Mouse (Mus musculus): Measurements from ENCODE around the gene Rtf2.

The Rtf2 gene

GRCm38 (mm10) chr2:172437371-172437952 lies 2.9 kb upstream of the Rtf2 start:
- DNase-seq (ENCODE audit: low spot score in 2 of 2) = no peak

GRCm38 (mm10) chr2:172440640-172441005 lies 267 bp downstream of the Rtf2 start:
- no peak for DNase-seq (ENCODE audit: low spot score in 2 of 2)

DNA sequence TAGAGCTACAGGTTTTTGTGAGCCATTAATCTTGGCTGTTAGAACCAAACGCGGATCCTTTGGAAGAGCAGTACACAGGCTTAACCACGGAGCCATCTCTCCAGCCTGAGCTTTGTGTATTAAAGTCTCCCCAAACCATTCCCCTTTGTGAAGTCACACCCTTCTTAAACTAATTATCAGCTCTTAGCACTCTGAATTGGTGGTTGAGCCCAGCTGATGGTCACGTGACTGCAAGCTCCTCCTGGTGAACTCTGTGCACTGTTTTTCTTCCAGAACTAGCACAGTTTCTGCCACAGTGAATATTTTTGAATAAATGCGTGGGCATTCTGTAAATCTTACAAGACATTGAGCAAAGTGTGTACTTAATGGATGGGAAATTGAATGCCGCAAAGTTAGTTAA lies 820 bp downstream of the Rtf2 start:
- DNase-seq (ENCODE audit: low spot score in 2 of 2) = no peak

DNA sequence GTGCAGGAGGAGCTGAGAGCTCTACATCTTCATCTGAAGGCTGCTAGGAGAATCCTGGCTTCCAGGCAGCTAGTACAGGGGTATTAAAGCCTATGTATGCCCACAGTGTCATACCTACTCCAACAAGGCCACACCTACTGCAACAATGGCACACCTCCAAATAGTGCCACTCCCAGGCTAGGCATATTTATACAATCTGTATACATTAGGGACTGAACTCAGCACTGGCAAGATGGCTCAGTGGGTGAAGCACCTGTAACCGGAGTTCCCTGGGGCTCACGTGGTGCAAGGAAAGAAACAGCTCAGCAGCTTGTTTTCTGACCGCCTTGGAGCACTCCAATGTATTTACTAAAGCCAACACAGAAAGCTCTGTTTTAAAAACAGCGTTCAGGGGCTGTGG lies 5.3 kb downstream of the Rtf2 start:
- DNase-seq (ENCODE audit: low spot score in 2 of 2) = no peak

GRCm38 (mm10) chr2:172447317-172447716 lies 7.0 kb downstream of the Rtf2 start:
- DNase-seq (ENCODE audit: low spot score in 2 of 2) = no peak

GRCm38 (mm10) chr2:172448329-172448728 lies 8.0 kb downstream of the Rtf2 start:
- no peak for DNase-seq (ENCODE audit: low spot score in 2 of 2)

GRCm38 (mm10) chr2:172450640-172451039 lies 10.3 kb downstream of the Rtf2 start:
- no peak for DNase-seq (ENCODE audit: low spot score in 2 of 2)

- no peak for DNase-seq (ENCODE audit: low spot score in 2 of 2)
Observed at GRCm38 (mm10) chr2:172452031-172452430, 11.7 kb downstream of the Rtf2 start.

GRCm38 (mm10) chr2:172452458-172452857 lies 12.1 kb downstream of the Rtf2 start:
- DNase-seq (ENCODE audit: low spot score in 2 of 2) = no peak

GRCm38 (mm10) chr2:172458496-172458895 lies 18.1 kb downstream of the Rtf2 start, which contains the start of gene Gcnt7:
Gcnt7 (minus strand) TSS chr2:172458596.
- no peak for DNase-seq (ENCODE audit: low spot score in 2 of 2)

- DNase-seq (ENCODE audit: low spot score in 2 of 2) = no peak
Observed at GRCm38 (mm10) chr2:172460647-172461046, 20.3 kb downstream of the Rtf2 start.

- no peak for DNase-seq (ENCODE audit: low spot score in 2 of 2)
Observed at GRCm38 (mm10) chr2:172462813-172463212, 22.5 kb downstream of the Rtf2 start.

DNA sequence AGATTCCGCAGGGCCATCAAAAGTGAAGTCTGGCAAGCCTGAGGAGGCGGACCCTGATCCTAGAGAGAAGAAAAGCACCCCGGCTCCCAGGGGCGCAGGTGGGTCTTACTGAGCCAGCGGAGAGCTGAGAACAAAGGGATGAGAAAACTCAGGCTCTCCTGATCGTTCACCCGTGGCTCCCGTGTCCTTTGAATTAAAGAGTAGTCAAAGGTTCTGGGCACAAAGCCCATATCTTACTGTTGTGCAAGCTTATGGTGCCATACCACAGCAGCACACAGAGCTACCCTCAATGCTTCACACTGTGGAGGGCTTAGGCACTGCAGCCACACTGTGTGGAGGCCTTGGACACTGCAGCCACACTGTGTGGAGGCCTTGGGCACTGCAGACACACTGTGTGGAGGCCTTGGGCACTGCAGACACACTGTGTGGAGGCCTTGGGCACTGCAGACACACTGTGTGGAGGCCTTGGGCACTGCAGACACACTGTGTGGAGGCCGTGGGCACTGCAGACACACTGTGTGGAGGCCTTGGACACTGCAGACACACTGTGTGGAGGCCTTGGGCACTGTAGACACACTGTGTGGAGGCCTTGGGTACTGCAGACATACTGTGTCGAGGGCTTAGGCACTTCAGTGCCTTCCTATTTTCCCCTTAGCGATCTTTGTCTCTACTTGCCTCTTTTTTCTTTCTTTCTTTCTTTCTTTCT lies 26.2 kb downstream of the Rtf2 start:
- DNase-seq (ENCODE audit: low spot score in 2 of 2) = no peak

DNA sequence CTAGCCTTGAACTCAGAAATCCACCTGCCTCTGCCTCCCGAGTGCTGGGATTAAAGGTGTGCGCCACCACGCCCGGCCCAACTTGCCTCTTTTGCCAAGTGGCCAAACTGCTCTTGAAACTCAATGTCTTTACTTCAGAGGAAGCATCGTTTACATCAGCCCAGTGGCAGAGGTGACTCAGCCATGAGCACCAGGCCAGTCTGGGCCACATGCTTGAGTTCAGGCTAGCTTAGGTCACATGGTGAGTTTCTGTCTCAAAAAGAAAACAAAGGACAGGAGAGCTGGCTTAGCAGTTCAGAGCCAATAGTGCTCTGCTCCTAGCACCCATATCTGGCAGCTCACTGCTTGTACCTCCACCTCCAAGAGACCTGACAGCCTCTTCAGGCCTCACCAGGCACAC lies 26.9 kb downstream of the Rtf2 start:
- no peak for DNase-seq (ENCODE audit: low spot score in 2 of 2)

GRCm38 (mm10) chr2:172468346-172468819 lies 28.0 kb downstream of the Rtf2 start:
- no peak for DNase-seq (ENCODE audit: low spot score in 2 of 2)

GRCm38 (mm10) chr2:172472318-172472717 lies 32.0 kb downstream of the Rtf2 start, which contains the start of gene Fam209:
Fam209 (plus strand) TSS chr2:172472520.
- DNase-seq (ENCODE audit: low spot score in 2 of 2) = no peak

DNA sequence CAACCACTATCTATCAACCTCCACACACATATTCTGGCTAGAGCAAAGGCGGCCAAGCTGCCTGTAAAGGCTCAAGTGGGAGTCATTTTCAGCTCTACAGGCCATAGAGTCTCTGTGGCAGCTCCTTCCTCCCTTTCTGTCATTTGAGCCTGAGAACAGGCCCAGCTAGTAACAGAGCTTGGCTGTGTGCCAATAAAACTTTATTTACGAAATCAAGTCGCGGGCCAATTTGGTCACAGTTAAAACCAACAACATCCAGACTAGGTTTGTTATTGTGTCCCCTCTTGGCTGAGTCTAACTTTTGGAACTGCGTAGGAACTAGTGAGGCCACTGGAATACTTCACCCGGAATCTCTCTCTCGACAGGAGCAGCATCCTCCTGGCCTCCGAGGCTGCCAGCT lies 33.2 kb downstream of the Rtf2 start:
- DNase-seq (ENCODE audit: low spot score in 2 of 2) = no peak

GRCm38 (mm10) chr2:172474970-172475369 lies 34.6 kb downstream of the Rtf2 start:
- DNase-seq (ENCODE audit: low spot score in 2 of 2) = no peak

- DNase-seq (ENCODE audit: low spot score in 2 of 2) = no peak
Observed at GRCm38 (mm10) chr2:172476707-172477260, 36.4 kb downstream of the Rtf2 start.

- DNase-seq (ENCODE audit: low spot score in 2 of 2) = no peak
Observed at GRCm38 (mm10) chr2:172477350-172477749, 37.0 kb downstream of the Rtf2 start.

DNA sequence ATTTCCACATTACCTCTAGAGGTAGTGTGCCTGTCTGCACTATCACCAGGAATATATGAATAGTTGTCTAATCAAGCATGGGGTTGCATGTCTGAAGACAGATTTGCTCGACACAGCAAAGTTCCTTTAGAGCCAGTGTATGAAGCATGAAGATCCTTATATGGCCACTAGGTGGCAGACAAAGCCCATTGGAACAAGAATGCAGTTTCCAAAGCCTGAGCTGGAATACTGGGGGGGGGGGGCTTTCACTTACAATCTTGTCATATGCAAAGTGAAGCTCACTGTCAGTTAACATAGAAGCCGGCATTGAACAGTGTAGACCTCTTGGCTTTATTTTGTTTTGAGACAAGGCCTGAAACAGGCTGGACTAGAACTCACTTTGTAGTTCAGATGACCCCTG lies 37.5 kb downstream of the Rtf2 start:
- DNase-seq (ENCODE audit: low spot score in 2 of 2) = peak; percentile 65 to 66

GRCm38 (mm10) chr2:172480296-172480695 lies 39.9 kb downstream of the Rtf2 start:
- no peak for DNase-seq (ENCODE audit: low spot score in 2 of 2)

Measured in right cerebral cortex, adult 2 months (tissue).